Mouse (Mus musculus): ENCODE data around the gene Baz1b. TPM values are rescaled to one million over a fixed set of nuclear protein-coding genes. Genes with fewer than 3 reads are reported as not detected.

Baz1b gene
- total RNA-seq, 1 experiment from 2014 or later, result 125 TPM

- ATAC-seq (ENCODE audit: extremely low read depth, insufficient number of reproducible peaks, low FRiP score, poor library complexity, severe bottlenecking), result no peak
Measured at GRCm38 (mm10) chr5:135258280-135259150, 71.5 kb downstream of the Baz1b start.

DNA sequence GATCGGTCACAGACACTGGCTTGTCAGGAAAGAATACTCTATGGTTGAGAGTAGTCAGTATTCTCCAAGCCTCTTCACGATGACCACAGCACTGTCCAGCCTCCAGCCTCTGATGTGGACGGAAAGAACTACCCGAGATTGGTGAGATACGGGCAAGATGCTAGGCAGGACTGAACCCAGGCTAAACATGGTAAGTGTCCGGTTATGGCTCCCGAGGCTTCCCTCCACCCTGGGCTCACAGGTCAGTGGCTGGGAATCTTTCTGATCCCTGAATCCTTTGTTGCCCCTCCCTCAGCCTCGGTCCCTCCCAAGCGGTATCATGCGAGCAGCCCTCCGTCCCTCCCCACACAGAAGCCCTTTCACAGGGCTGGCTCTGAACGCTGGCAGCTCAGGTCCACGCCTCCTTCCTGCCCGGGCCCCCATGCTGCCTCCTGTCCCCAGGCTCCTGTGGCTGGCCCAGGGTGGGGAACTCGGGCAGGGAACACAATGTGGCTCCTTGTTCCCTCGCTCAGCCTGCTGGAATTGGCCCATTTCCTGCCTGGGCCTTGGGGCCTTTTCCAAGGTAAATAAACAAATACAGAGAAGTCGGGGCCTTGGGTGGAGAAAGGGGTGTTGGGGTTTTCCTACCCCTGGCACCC, 76.9 kb downstream of the Baz1b start:
- no peak for ATAC-seq (ENCODE audit: extremely low read depth, insufficient number of reproducible peaks, low FRiP score, poor library complexity, severe bottlenecking)

DNA sequence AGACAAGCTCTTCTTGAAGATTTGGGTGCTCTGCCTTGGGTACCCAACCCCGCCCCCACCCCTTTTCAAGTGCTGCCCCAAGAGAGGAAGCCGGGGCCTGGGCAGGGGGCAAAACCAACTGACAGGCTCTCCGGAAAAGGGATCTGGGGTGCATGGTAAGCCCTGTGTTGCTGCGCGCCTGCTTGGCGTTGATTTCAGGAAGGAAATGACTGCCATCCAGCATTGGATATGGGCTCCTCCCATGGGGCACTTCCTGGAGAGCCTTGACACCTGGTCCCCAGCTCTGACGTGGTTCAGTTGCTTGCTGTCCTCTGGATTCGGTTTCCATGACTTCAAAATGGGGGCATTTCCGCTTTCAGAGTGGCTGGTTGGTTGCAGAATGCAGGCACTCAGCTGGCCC, 77.5 kb downstream of the Baz1b start:
- ATAC-seq (ENCODE audit: extremely low read depth, insufficient number of reproducible peaks, low FRiP score, poor library complexity, severe bottlenecking), result no peak

GRCm38 (mm10) chr5:135269451-135269850, 82.4 kb downstream of the Baz1b start:
- no peak for ATAC-seq (ENCODE audit: extremely low read depth, insufficient number of reproducible peaks, low FRiP score, poor library complexity, severe bottlenecking)

- no peak for ATAC-seq (ENCODE audit: extremely low read depth, insufficient number of reproducible peaks, low FRiP score, poor library complexity, severe bottlenecking)
Measured at GRCm38 (mm10) chr5:135270361-135270760, 83.3 kb downstream of the Baz1b start.

GRCm38 (mm10) chr5:135271563-135272165, 84.6 kb downstream of the Baz1b start:
- no peak for ATAC-seq (ENCODE audit: extremely low read depth, insufficient number of reproducible peaks, low FRiP score, poor library complexity, severe bottlenecking)

GRCm38 (mm10) chr5:135274663-135275396, 87.8 kb downstream of the Baz1b start:
- ATAC-seq (ENCODE audit: extremely low read depth, insufficient number of reproducible peaks, low FRiP score, poor library complexity, severe bottlenecking), result no peak

GRCm38 (mm10) chr5:135276597-135276996, 89.5 kb downstream of the Baz1b start:
- no peak for ATAC-seq (ENCODE audit: extremely low read depth, insufficient number of reproducible peaks, low FRiP score, poor library complexity, severe bottlenecking)

DNA sequence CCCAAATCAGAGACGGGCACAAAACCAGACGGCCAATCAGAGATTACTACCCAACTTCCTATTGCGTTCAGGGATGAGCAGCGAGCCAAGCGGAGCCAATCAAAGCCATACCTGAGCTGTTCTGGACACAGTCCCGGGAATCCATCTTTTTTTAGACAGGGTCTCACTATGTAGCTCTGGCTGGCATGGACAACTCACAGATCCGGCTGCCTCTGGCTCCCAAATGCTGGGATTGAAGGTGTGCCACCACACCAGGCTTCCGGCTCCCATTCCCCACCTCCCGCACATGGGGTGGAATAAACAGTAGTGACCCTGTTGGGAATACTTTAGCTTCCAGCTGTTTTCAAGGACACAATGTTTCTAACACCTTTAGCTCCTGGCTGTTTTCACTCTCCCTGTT, 93.2 kb downstream of the Baz1b start:
- no peak for ATAC-seq (ENCODE audit: extremely low read depth, insufficient number of reproducible peaks, low FRiP score, poor library complexity, severe bottlenecking)

DNA sequence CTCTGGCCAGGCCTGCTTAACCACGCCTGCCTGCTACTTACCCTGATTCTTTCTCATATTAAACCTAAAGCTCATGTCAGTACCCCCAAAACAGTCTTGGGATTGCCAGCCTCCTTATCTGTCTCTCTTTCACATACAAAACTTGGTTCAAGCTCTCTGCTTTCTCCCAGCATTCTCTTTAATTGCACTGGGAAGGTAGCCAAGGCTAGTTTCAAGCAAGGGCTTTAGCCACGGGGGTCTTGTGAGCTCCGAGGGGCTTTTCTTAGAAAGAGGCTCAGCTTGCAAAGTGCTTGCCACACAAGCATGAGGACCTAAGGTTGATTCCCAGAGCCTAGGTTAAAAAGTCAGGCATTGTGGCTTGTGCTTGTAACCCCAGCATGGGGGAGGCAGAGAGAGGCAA, 98.1 kb downstream of the Baz1b start:
- ATAC-seq (ENCODE audit: extremely low read depth, insufficient number of reproducible peaks, low FRiP score, poor library complexity, severe bottlenecking), result no peak

GRCm38 (mm10) chr5:135286185-135286584, 99.1 kb downstream of the Baz1b start:
- ATAC-seq (ENCODE audit: extremely low read depth, insufficient number of reproducible peaks, low FRiP score, poor library complexity, severe bottlenecking), result peak; percentile 36; the same call in 1 of the 2 replicates

GRCm38 (mm10) chr5:135286926-135287325, 99.9 kb downstream of the Baz1b start:
- no peak for ATAC-seq (ENCODE audit: extremely low read depth, insufficient number of reproducible peaks, low FRiP score, poor library complexity, severe bottlenecking)

DNA sequence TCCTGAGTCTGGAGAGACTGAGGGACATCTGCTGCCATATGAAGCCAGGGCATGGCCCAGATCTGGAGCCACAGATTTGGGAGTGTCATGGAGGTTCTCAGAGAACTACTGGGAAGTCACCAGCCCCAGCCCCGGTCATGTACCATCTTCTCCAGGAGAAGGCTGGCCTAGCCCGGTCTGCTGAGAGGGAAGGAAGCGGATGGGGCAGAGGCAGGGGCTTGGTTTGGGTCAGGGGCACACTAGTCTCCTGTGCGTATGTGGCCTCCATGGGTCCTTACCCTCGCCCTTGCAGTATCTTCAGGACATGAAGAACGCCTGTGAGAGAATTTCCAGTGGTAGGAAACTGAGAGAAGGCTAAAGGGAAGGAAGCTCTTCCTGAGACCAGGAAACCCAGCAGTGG, 103.6 kb downstream of the Baz1b start:
- no peak for ATAC-seq (ENCODE audit: extremely low read depth, insufficient number of reproducible peaks, low FRiP score, poor library complexity, severe bottlenecking)

DNA sequence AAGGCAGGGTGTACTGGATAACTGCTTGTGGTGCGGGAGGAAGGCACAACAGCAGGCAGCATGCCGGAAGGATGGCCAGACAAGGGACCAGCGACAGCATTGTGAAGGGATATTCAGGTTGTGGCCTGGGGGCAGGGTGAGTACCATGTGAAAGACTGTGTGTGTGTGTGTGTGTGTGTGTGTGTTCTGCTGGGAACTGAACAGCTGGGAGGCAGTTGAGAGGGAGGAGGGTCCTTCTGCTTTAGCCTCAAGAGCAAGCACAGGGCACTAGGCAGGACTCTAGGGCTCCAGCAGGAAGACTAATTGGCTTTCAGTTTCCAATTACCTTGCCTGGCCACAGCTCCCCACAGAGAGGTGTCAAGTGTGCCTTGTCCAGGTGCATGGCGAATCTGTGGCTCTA, 104.1 kb downstream of the Baz1b start:
- no peak for ATAC-seq (ENCODE audit: extremely low read depth, insufficient number of reproducible peaks, low FRiP score, poor library complexity, severe bottlenecking)

DNA sequence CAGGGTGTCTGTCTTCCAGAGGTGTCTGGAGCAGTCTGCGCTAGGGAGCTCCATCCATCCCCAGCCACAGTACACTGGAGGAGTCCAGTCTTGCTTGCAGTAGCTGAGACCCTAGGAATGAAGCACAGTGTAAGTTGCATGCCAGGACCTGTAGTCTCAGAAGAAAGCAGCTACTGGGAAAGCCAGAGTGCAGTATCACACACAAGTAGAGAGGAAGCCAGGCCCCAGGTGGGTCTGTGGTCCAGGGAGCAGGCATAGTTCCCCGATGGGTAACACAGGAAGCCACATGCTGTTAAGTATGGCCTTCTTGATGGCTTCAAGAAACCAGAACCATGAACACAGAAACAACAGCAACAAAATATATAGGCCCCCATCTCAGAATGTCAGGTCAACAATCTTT, 104.9 kb downstream of the Baz1b start:
- no peak for ATAC-seq (ENCODE audit: extremely low read depth, insufficient number of reproducible peaks, low FRiP score, poor library complexity, severe bottlenecking)

Other genes starting within 250 kb of the Baz1b start
- gene Cldn4, start 240.3 kb upstream of the Baz1b start, total RNA-seq (2017), result 0.23 and 0.25 TPM in 2 replicates
- gene Cldn3, start 201.1 kb upstream of the Baz1b start, total RNA-seq (2017), result not detected in 2 replicates
- 28.6 and 32.2 TPM in 2 replicates for gene Abhd11, start 178.1 kb upstream of the Baz1b start, total RNA-seq (2017)
- gene Stx1a, start 163.8 kb upstream of the Baz1b start, total RNA-seq (2017), result 3.8 and 4.9 TPM in 2 replicates
- 8.1 and 8.7 TPM in 2 replicates for gene Dnajc30, start 123.1 kb upstream of the Baz1b start, total RNA-seq (2017)
- 67.6 and 68.1 TPM in 2 replicates for gene Bud23, start 122.3 kb upstream of the Baz1b start, total RNA-seq (2017)
- not detected in 2 replicates for gene Vps37d, start 109.0 kb upstream of the Baz1b start, total RNA-seq (2017)
- gene Mlxipl, start 97.4 kb upstream of the Baz1b start, total RNA-seq (2017), result not detected in 2 replicates
- gene Tbl2, start 37.6 kb upstream of the Baz1b start, total RNA-seq (2017), result 7.4 and 9.3 TPM in 2 replicates
- 37.4 and 49.5 TPM in 2 replicates for gene Bcl7b, start 19.0 kb upstream of the Baz1b start, total RNA-seq (2017)
- not detected in 2 replicates for gene Fzd9, start 64.0 kb downstream of the Baz1b start, total RNA-seq (2017)
- not detected in 2 replicates for gene Fkbp6, start 162.8 kb downstream of the Baz1b start, total RNA-seq (2017)
- not detected in 2 replicates for gene Trim50, start 166.0 kb downstream of the Baz1b start, total RNA-seq (2017)
- 11.9 and 14.4 TPM in 2 replicates for gene Nsun5, start 182.7 kb downstream of the Baz1b start, total RNA-seq (2017)
- gene Pom121, start 207.3 kb downstream of the Baz1b start, total RNA-seq (2017), result 6.5 and 7.0 TPM in 2 replicates

Data from neutrophil, adult 5-6 weeks (primary cell).